Mouse (Mus musculus): ENCODE data around the gene Pxk. TPM values are rescaled to one million over a fixed set of nuclear protein-coding genes. Genes with fewer than 3 reads are reported as not detected.

Gene Pxk
- polyA plus RNA-seq, 1 experiment, result 10.5 TPM

DNA sequence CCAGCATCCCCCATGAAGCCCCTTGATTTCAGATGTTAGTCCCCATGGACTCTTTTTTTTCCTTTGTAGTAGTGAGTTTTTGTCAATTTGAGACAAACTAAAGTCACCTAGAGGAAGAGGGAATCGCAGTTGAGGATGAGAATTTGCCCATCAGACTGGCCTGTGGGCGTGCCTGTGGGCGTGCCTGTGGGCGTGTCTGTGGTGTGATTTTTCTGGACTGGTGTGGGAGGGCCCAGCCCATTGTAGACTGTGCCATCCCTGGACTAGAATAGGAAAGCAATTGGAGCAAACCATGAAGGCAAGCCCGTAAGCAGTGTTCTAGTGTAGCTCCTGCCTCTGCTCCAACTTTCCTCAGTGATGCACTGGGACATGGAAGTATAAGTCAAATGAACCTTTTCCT, 78.2 kb downstream of the Pxk start:
- no peak overlapping the region for H3K4me3 ChIP-seq
- peak overlapping the region; percentile 56 for H3K4me2 ChIP-seq (ENCODE audit: low read depth)
- H3ac ChIP-seq (ENCODE audit: control insufficient read depth, insufficient read length), result no peak overlapping the region
- H3K27me3 ChIP-seq (ENCODE audit: control insufficient read depth, insufficient read depth, insufficient read length), result no peaks in the 10 kb centered on the region
- TF ChIP-seq E2F4 (IDR thresholded peaks at IDR 0.05; ENCODE audit: insufficient read depth) (no peak), POLR2AphosphoS2 (IDR thresholded peaks at IDR 0.05; ENCODE audit: insufficient read length, low read depth) (peak; percentile 37), CEBPB (IDR thresholded peaks at IDR 0.05; ENCODE audit: insufficient read depth, poor library complexity, severe bottlenecking) (no peak), USF1 (IDR thresholded peaks at IDR 0.05; ENCODE audit: low read depth) (no peak), SRF (IDR thresholded peaks at IDR 0.05; ENCODE audit: control insufficient read depth, insufficient read length, low read depth) (no peak), TCF12 (IDR thresholded peaks at IDR 0.05; ENCODE audit: insufficient read depth, poor library complexity, severe bottlenecking) (no peak), REST (IDR thresholded peaks at IDR 0.05; ENCODE audit: insufficient read depth, insufficient read length) (no peak)
- H3K79me2 ChIP-seq (ENCODE audit: control insufficient read depth, insufficient read depth), result peaks cover 14% of the 10 kb centered on the region
- no peaks in the 10 kb centered on the region for H3K36me3 ChIP-seq (ENCODE audit: control insufficient read depth, insufficient read depth)

DNA sequence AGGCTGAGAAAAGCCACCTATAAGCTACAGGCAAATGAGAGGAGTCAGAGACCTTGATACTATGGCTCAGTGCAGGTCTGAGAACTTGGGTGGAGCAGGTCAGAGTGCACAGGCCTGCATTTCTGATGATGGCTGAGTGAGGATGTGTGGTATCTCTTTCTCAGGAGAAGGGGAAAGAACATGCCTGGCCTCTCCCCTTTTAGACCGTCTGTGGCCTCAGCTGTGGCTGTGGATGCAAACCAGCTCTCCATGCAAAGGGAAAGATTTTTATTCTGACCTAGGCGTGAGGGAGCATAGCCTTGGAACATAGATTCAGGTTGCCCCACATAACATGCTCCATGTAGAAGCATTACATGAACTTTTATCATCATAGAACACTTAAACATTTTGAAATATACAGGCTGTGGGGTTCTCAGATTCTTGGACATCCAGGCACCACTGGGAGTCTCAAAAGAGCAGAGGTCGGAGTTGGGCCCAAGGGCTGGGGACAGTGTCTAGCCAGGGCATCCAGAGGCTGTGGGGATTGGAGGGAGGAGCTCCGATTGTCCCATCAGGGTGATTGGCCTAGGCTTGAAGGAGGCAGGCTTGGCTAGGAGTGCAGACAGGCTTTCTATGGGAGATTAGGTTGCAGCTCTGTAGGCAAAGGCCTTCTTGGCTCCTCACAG, 82.5 kb downstream of the Pxk start:
- TF ChIP-seq REST (IDR thresholded peaks at IDR 0.05; ENCODE audit: insufficient read depth, insufficient read length), result no peak
- no peak for TF ChIP-seq MAX (IDR thresholded peaks at IDR 0.05; ENCODE audit: low read depth)
- no peak for TF ChIP-seq POLR2A (IDR thresholded peaks at IDR 0.05; ENCODE audit: insufficient read length, low read depth)
- TF ChIP-seq USF1 (IDR thresholded peaks at IDR 0.05; ENCODE audit: low read depth), result no peak
- TF ChIP-seq MYOD1 (IDR thresholded peaks at IDR 0.05; ENCODE audit: control insufficient read depth in 1 of 3, insufficient read length in 2 of 3, low read depth in 2 of 3), result no peak
- no peak for TF ChIP-seq CEBPB (IDR thresholded peaks at IDR 0.05; ENCODE audit: insufficient read depth, poor library complexity, severe bottlenecking)
- TF ChIP-seq MYOG (IDR thresholded peaks at IDR 0.05; ENCODE audit: control insufficient read depth in 1 of 3, insufficient read depth in 1 of 3, insufficient read length in 2 of 3, low read depth in 2 of 3), result no peak
- no peak for TF ChIP-seq SRF (IDR thresholded peaks at IDR 0.05; ENCODE audit: control insufficient read depth, insufficient read length, low read depth)
- TF ChIP-seq TCF12 (IDR thresholded peaks at IDR 0.05; ENCODE audit: insufficient read depth, poor library complexity, severe bottlenecking), result no peak
- TF ChIP-seq E2F4 (IDR thresholded peaks at IDR 0.05; ENCODE audit: insufficient read depth), result no peak
- no peak for TF ChIP-seq TCF3 (IDR thresholded peaks at IDR 0.05; ENCODE audit: insufficient read length, low read depth)
- TF ChIP-seq POLR2AphosphoS2 (IDR thresholded peaks at IDR 0.05; ENCODE audit: insufficient read length, low read depth), result no peak
- Histone ChIP-seq H3K4me2 (ENCODE audit: low read depth) (no peak overlapping the region), H3K4me3 (no peak overlapping the region), H3K79me2 (ENCODE audit: control insufficient read depth, insufficient read depth) (no peaks in the 10 kb centered on the region), H3K36me3 (ENCODE audit: control insufficient read depth, insufficient read depth) (no peaks in the 10 kb centered on the region), H3ac (ENCODE audit: control insufficient read depth, insufficient read length) (no peak overlapping the region), H3K27me3 (ENCODE audit: control insufficient read depth, insufficient read depth, insufficient read length) (no peaks in the 10 kb centered on the region)

DNA sequence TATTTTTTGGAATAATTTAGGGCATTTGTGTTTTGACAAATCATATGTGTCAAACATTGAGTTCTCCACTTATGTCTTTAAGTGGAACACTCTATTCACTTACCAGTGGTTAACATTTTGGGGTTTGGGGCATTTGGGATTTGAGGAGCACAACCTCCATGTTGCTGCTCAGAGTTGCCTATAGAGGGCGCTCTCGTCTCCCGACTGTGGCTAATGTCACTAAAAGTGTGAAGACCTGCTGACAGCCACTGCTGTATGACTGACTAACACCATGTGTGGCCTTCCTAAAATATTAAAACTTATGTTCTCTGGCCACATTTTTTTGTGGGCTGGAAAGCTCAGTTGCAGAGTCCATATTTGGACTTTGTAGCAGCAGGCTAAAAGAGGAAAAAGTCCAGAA, 85.3 kb downstream of the Pxk start:
- TF ChIP-seq E2F4 (IDR thresholded peaks at IDR 0.05; ENCODE audit: insufficient read depth) (no peak), MYOD1 (IDR thresholded peaks at IDR 0.05; ENCODE audit: control insufficient read depth in 1 of 3, insufficient read length in 2 of 3, low read depth in 2 of 3) (no peak), POLR2A (IDR thresholded peaks at IDR 0.05; ENCODE audit: insufficient read length, low read depth) (no peak), POLR2AphosphoS2 (IDR thresholded peaks at IDR 0.05; ENCODE audit: insufficient read length, low read depth) (no peak), USF1 (IDR thresholded peaks at IDR 0.05; ENCODE audit: low read depth) (no peak), MYOG (IDR thresholded peaks at IDR 0.05; ENCODE audit: control insufficient read depth in 1 of 3, insufficient read depth in 1 of 3, insufficient read length in 2 of 3, low read depth in 2 of 3) (no peak), TCF12 (IDR thresholded peaks at IDR 0.05; ENCODE audit: insufficient read depth, poor library complexity, severe bottlenecking) (no peak), MAX (IDR thresholded peaks at IDR 0.05; ENCODE audit: low read depth) (no peak), CEBPB (IDR thresholded peaks at IDR 0.05; ENCODE audit: insufficient read depth, poor library complexity, severe bottlenecking) (no peak), TCF3 (IDR thresholded peaks at IDR 0.05; ENCODE audit: insufficient read length, low read depth) (no peak), REST (IDR thresholded peaks at IDR 0.05; ENCODE audit: insufficient read depth, insufficient read length) (no peak), SRF (IDR thresholded peaks at IDR 0.05; ENCODE audit: control insufficient read depth, insufficient read length, low read depth) (no peak)
- H3K27me3 ChIP-seq (ENCODE audit: control insufficient read depth, insufficient read depth, insufficient read length), result no peaks in the 10 kb centered on the region

DNA sequence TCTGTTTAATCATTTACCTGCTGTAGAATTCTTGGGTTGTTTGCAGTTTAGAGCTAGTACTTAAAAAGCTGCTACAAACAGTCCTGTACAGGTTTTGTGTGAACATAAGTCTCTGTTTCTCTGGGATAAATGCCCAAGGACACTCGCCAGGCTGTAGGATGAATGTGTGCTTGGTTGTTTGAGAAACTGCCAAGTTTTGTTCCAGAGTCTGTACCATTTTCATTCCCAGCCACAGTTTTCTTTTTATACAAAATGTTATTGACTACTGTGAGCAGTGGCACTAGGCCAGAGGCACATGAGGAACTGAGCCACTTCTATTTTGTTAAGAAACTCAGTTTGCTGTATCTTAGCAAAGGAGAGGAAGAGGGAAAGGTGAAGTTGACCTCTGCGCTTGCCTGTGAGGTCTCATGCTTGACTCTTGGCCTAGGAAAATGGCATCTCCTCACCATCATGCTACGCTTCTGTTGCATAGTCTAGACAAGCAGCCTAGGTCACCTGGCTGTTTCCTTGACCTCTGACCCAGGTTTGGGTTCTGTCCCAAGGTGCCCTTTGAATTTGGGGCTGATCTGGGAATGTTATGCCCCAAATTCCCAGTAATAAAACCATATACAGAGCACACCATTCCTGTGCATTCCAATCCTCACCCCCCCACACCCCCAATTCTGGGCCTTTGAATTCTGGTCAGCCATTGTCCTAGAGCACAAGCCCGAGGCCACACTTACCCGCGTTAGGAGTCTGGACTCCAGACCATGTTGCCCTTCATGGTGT, 88.5 kb downstream of the Pxk start:
- no peak overlapping the region for H3K4me3 ChIP-seq
- no peak overlapping the region for H3ac ChIP-seq (ENCODE audit: control insufficient read depth, insufficient read length)
- H3K4me2 ChIP-seq (ENCODE audit: low read depth), result no peak overlapping the region
- TF ChIP-seq POLR2A (IDR thresholded peaks at IDR 0.05; ENCODE audit: insufficient read length, low read depth) (no peak), TCF12 (IDR thresholded peaks at IDR 0.05; ENCODE audit: insufficient read depth, poor library complexity, severe bottlenecking) (no peak), TCF3 (IDR thresholded peaks at IDR 0.05; ENCODE audit: insufficient read length, low read depth) (no peak), POLR2AphosphoS2 (IDR thresholded peaks at IDR 0.05; ENCODE audit: insufficient read length, low read depth) (no peak), MYOG (IDR thresholded peaks at IDR 0.05; ENCODE audit: control insufficient read depth in 1 of 3, insufficient read depth in 1 of 3, insufficient read length in 2 of 3, low read depth in 2 of 3) (no peak), E2F4 (IDR thresholded peaks at IDR 0.05; ENCODE audit: insufficient read depth) (no peak), MAX (IDR thresholded peaks at IDR 0.05; ENCODE audit: low read depth) (no peak), USF1 (IDR thresholded peaks at IDR 0.05; ENCODE audit: low read depth) (no peak), SRF (IDR thresholded peaks at IDR 0.05; ENCODE audit: control insufficient read depth, insufficient read length, low read depth) (no peak), MYOD1 (IDR thresholded peaks at IDR 0.05; ENCODE audit: control insufficient read depth in 1 of 3, insufficient read length in 2 of 3, low read depth in 2 of 3) (no peak), REST (IDR thresholded peaks at IDR 0.05; ENCODE audit: insufficient read depth, insufficient read length) (no peak), CEBPB (IDR thresholded peaks at IDR 0.05; ENCODE audit: insufficient read depth, poor library complexity, severe bottlenecking) (no peak)
- H3K79me2 ChIP-seq (ENCODE audit: control insufficient read depth, insufficient read depth), result no peaks in the 10 kb centered on the region
- no peaks in the 10 kb centered on the region for H3K36me3 ChIP-seq (ENCODE audit: control insufficient read depth, insufficient read depth)
- no peaks in the 10 kb centered on the region for H3K27me3 ChIP-seq (ENCODE audit: control insufficient read depth, insufficient read depth, insufficient read length)

More for the DNA sequence above, 85.3 kb downstream of the Pxk start:
- Histone ChIP-seq H3K36me3 (ENCODE audit: control insufficient read depth, insufficient read depth) (no peaks in the 10 kb centered on the region), H3ac (ENCODE audit: control insufficient read depth, insufficient read length) (no peak overlapping the region), H3K4me2 (ENCODE audit: low read depth) (no peak overlapping the region), H3K79me2 (ENCODE audit: control insufficient read depth, insufficient read depth) (no peaks in the 10 kb centered on the region), H3K4me3 (no peak overlapping the region)
